Mouse (Mus musculus): ENCODE measurements around the gene Pou2f3.

The Pou2f3 gene

GRCm38 (mm10) chr9:43210190-43210682 is at the start of gene Pou2f3:
Gene Pou2f3, minus strand, starts transcription at chr9:43210369.
- no peak for DNase-seq (ENCODE audit: low read depth, low spot score)

- no peak for DNase-seq (ENCODE audit: low read depth, low spot score)
Observed at GRCm38 (mm10) chr9:43253271-43253681, 43.1 kb upstream of the Pou2f3 start.

- DNase-seq (ENCODE audit: low read depth, low spot score): no peak
Observed at GRCm38 (mm10) chr9:43252790-43253189, 42.6 kb upstream of the Pou2f3 start.

- DNase-seq (ENCODE audit: low read depth, low spot score): no peak
Observed at GRCm38 (mm10) chr9:43251786-43252185, 41.6 kb upstream of the Pou2f3 start.

GRCm38 (mm10) chr9:43246738-43247180 is 36.6 kb upstream of the Pou2f3 start:
- no peak for DNase-seq (ENCODE audit: low read depth, low spot score)

- no peak for DNase-seq (ENCODE audit: low read depth, low spot score)
Observed at GRCm38 (mm10) chr9:43245801-43246570, 35.8 kb upstream of the Pou2f3 start.

- peak; percentile 10 for DNase-seq (ENCODE audit: low read depth, low spot score)
Observed at GRCm38 (mm10) chr9:43242432-43242831, 32.3 kb upstream of the Pou2f3 start.

- DNase-seq (ENCODE audit: low read depth, low spot score): no peak
Observed at GRCm38 (mm10) chr9:43241970-43242369, 31.8 kb upstream of the Pou2f3 start.

- DNase-seq (ENCODE audit: low read depth, low spot score): no peak
Observed at GRCm38 (mm10) chr9:43241291-43241690, 31.1 kb upstream of the Pou2f3 start.

- no peak for DNase-seq (ENCODE audit: low read depth, low spot score)
Observed at GRCm38 (mm10) chr9:43240594-43240900, 30.4 kb upstream of the Pou2f3 start.

- peak; percentile 28 for DNase-seq (ENCODE audit: low read depth, low spot score)
Observed at GRCm38 (mm10) chr9:43239712-43240593, 29.8 kb upstream of the Pou2f3 start, which contains the start of gene Oaf. Gene Oaf, minus strand, starts transcription at chr9:43239911.

- peak; percentile 14 for DNase-seq (ENCODE audit: low read depth, low spot score)
Observed at GRCm38 (mm10) chr9:43238631-43239545, 28.7 kb upstream of the Pou2f3 start.

- DNase-seq (ENCODE audit: low read depth, low spot score): no peak
Observed at GRCm38 (mm10) chr9:43238167-43238566, 28.0 kb upstream of the Pou2f3 start.

- no peak for DNase-seq (ENCODE audit: low read depth, low spot score)
Observed at GRCm38 (mm10) chr9:43237111-43237775, 27.1 kb upstream of the Pou2f3 start.

GRCm38 (mm10) chr9:43236576-43236975 is 26.4 kb upstream of the Pou2f3 start:
- no peak for DNase-seq (ENCODE audit: low read depth, low spot score)

GRCm38 (mm10) chr9:43236106-43236505 is 25.9 kb upstream of the Pou2f3 start:
- DNase-seq (ENCODE audit: low read depth, low spot score): no peak

GRCm38 (mm10) chr9:43235336-43235735 is 25.2 kb upstream of the Pou2f3 start:
- no peak for DNase-seq (ENCODE audit: low read depth, low spot score)

- no peak for DNase-seq (ENCODE audit: low read depth, low spot score)
Observed at GRCm38 (mm10) chr9:43234496-43234895, 24.3 kb upstream of the Pou2f3 start.

- DNase-seq (ENCODE audit: low read depth, low spot score): no peak
Observed at GRCm38 (mm10) chr9:43233515-43233914, 23.3 kb upstream of the Pou2f3 start.

- DNase-seq (ENCODE audit: low read depth, low spot score): no peak
Observed at GRCm38 (mm10) chr9:43233044-43233443, 22.9 kb upstream of the Pou2f3 start.

GRCm38 (mm10) chr9:43232286-43232685 is 22.1 kb upstream of the Pou2f3 start:
- DNase-seq (ENCODE audit: low read depth, low spot score): no peak
